Mouse (Mus musculus): ENCODE data around the gene Slc22a21.
A peak's percentile ranks its signal among the peaks of the same experiment; 100 is the strongest.
"Not testable (repeated sequence)": the region's sequence is repeated elsewhere in the genome, so short reads cannot be mapped to it uniquely, and the experiment has no call there.

Slc22a21 gene

DNA sequence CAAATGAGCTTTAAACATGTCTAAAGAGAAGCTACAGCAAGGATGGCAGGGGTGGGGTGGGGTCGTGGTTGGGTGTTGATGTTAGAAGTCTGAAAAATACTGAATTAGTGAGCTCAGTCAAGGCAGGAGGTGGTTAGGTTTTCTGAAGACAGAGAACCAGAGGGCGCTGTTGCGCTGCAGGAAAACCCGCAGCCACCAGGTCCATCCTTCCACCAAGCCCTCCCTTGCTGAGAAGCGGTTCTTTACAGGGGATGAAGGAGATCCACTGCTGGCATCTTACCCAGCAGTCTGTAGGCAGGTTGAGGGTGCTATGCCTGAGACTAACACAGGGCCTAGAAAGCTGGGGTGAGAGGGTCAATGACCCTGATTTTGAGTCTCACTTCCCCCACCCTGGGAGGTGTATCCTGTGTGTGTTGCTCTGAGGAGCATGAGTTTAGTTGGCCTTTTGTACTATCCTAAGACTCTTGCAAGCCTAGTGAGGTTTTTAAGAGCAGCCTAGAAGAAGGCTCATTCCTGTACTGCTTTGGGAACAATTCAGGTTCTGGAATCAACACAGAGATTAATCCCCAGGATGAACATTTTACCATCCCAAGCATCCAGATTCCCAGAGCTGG lies 22.1 kb upstream of the Slc22a21 start:
- peak; percentile 71 for DNase-seq (ENCODE audit: low read depth, low spot score)

DNA sequence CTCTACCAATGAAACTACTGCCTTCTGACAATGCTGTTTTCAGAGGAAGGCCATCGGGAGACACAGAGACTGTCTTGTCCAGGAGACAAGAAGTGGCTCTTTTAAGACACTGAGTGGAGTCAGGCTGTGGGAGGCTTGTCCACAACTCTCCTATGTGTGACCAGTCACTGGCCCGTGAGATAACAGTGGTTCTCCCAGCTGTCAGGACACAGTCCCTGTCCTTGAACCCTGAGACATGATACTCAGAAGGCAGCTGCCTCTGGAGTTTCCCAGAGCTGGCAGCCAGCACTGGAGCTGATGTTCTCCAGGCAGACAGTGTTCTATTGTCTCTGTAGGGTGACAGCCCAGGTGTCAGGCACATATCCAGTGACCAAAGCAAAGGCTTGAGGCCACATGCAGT lies 17.5 kb upstream of the Slc22a21 start:
- no peak for DNase-seq (ENCODE audit: low read depth, low spot score)

DNA sequence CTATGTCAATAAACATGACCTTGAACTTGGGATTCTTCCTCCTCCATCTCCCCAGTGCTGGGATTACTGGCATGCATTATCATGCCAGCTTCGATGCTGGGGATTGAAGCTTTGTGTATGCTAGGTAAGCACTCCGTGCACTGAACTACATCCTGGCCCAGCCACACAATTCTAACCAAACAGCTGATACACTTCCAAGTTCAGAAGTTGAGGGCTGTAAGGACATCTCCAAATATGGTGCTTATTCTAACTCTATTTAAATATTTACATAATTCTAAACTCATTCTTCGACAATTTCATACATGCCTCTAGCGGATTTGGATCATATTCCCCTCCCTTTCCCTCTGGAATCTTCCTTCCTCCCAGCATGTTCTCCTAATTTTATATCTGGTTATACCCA lies 12.1 kb upstream of the Slc22a21 start:
- DNase-seq (ENCODE audit: low read depth, low spot score): no peak

DNA sequence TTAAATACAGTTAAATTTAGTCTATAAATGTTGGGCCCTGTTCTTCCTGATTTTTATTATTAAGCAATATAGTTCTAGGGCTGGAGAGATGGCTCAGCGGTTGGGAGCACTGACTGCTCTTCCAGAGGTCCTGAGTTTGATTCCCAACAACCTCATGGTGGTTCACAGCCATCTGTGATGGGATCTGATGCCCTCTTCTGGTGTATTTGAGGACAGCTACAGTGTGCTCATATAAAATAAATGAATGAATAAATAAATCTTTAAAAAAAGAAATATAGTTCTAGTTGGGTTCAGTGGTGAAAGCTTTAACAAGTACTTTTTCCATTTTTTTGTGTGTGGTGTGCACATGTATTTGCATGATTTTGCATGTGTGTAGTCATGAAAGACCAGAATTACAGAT lies 9.1 kb upstream of the Slc22a21 start:
- DNase-seq (ENCODE audit: low read depth, low spot score): no peak

DNA sequence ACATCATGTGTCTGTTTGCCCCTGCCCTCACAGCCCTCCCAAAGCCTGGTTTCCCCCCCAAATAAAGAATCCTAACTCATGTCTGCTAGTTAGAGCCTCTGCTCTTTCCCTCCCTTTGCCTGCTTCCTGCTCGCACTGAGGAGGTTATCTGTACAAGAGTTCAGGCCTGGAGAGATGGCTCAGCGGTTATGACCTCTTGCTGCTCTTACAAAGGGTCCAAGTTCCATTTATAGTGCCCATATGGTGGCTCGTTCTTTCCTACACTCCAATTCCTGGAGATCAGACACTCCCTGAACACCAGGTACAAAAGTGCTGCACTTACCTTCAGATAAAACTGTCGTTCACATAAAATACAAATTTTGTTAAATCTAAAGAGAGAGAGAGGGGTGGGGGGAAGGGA lies 7.9 kb upstream of the Slc22a21 start:
- no peak for DNase-seq (ENCODE audit: low read depth, low spot score)

DNA sequence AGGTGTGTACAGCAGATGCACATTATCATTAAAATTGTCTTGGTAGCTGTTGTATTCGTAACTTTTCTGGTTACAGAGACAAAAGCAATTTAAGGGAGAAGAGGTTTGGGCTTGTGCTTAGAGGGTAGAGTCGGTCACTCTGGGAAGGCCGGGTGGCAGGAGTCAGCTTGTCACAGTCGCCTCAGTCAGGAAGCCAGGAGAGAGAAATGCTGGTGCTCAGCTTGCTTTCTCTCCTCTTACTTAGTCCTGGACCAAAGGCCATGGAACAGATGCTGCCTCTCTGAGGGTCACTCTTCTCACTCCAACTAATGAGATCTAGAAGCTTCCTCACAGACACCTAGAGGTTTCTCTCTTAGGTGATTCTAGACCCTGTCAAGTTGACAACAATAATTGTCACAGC lies 1.3 kb upstream of the Slc22a21 start:
- no peak for DNase-seq (ENCODE audit: low read depth, low spot score)

DNA sequence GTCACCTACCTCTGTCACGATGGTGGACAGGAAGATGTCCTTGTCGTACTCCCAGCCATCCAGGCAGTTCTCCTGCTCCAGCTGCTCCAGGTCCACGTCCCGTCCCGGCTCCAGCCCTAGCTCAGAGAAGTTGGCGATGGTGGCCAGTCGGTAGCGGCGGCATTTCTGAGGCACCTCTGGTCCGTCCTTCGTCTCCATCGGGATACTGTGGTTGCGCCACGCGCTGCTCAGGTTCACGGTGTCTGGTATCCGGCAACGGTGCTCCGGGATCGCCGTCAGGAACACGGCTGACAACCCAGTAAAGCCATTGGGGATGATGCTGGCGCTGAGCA lies 710 bp downstream of the Slc22a21 start:
- DNase-seq (ENCODE audit: low read depth, low spot score): not testable (repeated sequence)

DNA sequence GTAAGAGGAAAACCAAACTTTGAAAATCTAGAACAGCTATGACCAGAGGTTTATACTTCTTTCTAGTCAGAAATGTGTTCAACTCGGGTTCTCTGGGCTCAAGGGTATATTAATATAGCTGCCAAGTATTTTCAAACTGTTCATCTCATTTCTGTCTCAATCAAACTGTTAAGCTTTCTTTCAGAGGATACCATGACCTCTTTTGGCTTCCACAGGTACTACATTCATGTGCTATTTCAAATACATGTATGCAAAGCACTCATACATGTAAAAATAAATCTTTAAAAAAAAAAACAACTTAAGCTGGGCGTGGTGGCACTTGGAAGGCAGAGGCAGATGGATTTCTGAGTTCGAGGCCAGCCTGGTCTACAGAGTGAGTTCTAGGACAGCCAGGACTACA lies 2.5 kb downstream of the Slc22a21 start:
- DNase-seq (ENCODE audit: low read depth, low spot score): peak; percentile 12

DNA sequence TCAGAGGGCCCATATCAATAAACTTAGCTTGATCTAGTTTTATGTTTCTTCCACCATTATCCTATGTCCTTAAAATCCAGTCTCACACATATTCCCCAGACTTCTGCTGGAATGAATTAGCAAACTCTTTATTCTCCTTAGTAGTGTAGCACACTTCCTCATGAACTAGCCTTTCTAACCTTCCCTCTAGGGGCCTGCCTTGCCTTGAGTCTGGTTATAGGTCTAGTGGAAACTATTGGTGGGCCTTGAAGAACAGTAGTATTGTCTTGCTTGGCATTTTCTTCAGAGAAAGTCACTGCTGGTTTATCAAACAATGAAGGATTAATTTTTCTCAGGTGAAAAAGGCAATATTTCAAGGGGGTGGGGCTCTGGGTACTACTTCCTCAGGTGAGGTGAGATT lies 4.6 kb downstream of the Slc22a21 start:
- no peak for DNase-seq (ENCODE audit: low read depth, low spot score)

DNA sequence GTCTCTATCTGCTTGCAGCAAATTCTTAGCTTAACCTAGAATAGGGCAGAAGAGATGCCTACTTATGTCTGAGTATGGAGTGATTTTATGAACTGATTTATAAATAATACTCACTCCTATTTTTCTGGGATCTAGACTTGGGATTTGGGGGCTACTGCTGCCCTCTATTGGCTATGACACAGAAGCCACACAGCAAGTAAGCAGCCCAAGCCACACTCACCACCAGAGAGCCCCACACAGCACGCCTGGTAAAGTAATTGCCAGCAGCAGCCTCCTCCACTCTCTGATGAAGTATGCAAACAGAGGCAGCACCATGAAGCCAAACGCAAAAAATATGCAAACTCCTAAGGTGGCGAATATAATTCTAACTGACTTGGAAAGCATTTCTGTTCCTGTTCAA lies 21.1 kb downstream of the Slc22a21 start:
- DNase-seq (ENCODE audit: low read depth, low spot score): no peak

DNA sequence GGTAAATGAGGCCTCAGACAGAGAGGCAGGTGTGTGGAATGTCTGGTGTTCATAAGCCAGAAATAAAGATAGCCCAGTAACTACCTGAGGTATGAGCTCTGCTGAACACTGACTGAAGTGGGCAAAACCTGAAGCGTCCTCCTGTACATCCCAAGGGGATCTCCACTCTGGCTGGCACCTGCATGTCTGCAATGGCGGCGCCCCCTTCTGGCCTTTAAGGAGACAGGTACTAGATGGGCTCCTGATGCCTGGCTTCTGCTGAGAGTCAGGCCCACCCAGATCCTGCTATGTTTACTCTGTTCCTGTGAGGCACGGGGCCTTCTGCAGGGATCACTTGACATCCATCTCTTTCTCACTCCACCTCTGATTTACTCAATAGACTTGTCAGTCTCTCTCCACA lies 22.0 kb downstream of the Slc22a21 start:
- DNase-seq (ENCODE audit: low read depth, low spot score): peak; percentile 54

DNA sequence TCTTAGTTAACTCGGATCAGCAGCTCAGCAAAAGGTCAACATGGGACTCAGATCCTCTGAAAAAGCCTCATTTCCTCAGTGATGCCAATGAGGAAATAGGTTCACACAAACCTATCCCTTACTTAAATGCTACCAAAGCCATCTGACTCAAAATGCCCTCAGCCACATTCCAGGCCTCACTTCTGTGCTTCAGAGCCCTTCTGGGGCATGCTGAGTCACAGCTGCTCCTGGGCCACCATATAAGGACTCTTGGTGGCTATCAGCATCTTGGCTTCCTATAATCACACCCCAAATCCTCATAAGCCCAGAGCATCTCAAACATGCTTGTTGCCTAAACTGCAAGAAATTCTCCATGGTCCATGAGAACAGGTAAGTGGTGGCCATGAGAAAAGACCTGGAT lies 23.5 kb downstream of the Slc22a21 start:
- DNase-seq (ENCODE audit: low read depth, low spot score): no peak

DNA sequence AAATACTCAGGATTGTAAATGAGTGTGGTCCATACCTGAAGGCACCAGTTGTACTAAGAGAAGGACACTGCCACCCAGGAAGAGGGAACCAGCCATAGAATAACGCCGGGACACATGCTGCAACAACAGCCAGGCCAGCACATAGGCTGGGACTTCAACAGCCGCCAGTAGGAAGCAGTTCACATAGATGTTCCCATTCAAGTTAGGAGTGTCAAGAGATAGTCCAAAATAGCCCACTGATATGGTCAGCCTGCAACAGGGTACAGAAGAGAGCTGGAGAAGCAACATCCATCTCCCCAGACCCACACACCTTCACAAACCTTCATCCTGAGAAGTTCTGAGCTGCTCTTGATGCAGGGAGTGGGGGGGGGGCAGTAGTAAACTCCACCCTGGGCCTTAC lies 25.5 kb downstream of the Slc22a21 start:
- no peak for DNase-seq (ENCODE audit: low read depth, low spot score)

DNA sequence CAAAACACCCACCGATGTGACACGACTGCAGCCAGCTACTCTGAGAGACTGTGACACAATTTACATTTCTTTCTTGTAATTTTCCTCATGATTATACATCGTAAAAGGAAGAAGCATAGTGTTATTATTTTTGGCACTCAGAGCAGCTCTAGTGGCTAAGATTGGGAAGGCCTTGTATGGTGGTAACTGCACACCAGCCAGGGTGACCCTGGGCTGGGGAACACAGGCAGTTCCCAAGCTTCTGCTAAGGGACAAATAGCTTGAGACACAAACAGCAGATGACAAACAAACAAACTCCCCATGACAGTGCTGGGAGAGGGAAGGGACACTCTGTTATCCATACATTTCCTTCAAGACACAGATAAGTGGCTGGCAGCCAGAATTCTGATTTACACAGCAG lies 30.0 kb downstream of the Slc22a21 start:
- not testable (repeated sequence) for DNase-seq (ENCODE audit: low read depth, low spot score)

DNA sequence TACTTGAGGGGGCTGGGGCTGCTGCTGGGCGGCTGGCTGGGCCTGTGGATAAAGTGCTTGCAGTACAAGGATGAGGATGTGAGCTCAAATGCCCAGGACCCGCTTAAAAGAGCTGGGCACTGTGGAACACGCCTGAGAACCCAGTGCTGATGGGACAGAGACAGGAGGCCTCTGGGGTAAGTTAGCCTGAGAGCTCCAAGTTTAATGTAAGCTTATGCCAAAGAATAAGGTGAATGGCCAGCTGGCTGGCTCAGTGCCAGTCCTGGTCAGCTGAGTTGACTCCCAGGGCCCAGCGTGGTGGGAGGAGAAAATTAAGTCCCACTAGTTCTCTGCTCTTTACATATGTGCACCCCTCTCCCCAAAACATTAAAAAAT lies 48.2 kb downstream of the Slc22a21 start:
- not testable (repeated sequence) for DNase-seq (ENCODE audit: low read depth, low spot score)

DNA sequence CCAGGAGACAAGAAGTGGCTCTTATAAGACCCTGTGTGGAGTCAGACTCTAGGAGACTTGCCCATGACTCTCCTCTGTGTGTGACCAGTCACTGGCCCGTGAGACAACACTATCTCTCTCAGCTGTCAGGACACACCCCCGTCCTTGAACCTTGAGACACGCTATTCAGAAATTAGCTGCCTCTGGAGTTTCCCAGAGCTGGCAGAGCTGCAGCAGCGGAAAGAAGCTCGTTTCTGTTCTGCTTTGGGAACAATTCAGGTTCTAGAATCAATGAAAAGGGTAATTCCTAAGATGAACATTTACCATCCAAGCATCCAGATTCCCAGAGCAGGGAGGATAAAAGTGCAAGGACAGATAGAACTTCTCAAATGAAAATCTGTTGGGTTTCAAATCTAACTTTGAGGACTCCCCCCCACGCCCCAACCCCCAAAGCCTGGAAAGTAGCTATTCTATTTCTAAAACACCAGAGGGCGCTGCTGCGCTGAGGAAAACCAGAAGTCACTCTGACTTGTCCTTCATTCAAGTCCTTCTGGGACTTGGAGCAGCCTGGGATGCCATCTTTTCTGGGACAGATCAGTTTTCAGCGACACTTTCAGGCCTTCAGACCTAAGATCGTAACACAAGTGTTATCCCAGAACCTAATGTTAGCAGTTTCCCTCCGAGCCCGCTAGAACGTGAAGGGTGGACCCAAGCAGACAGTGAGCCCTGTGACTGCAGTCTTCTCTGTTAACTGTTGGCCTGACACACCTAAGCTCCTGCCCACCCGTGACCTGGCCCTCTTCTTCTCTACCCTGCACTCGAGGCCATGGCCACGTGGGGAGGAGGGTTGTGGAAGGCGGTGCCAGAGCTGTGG lies 48.8 kb downstream of the Slc22a21 start:
- DNase-seq (ENCODE audit: low read depth, low spot score): peak; percentile 75

DNA sequence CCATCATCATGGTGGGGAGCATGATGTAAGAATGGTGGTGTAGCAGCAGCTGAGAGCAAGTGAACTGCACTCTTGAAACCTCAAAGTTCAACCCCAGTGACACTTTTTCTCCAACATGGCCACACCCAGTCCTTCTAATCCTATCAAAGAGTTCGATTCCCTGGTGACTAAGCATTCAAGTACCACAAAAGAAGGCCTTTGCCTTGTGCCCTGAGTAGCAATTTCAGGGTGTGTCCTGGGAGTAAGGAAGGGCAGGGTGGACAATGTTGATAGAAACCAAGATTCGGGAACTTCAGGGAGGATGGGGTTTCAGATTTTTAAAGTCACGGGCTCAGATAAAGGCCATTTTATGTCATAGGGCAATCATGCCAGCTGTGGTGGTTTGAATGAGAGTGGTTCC lies 50.4 kb downstream of the Slc22a21 start:
- DNase-seq (ENCODE audit: low read depth, low spot score): no peak

DNA sequence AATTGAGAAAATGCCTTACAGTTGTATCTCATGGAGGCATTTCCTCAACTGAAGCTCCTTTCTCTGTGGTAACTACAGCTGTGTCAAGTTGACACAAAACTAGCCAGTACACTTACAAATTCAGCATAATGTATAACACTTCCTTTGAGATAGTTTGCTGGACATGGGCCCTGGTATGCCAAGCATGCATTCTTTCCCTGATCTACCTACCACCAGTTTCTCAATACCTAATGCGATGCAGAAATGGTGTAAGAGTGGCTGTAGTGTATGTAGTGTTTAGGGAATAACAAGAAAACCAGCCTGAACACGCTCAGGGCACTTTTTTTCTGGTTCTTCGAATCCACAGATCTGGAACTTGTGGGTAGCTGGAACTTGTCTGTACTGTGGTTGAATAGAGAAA lies 51.5 kb downstream of the Slc22a21 start:
- DNase-seq (ENCODE audit: low read depth, low spot score): no peak

DNA sequence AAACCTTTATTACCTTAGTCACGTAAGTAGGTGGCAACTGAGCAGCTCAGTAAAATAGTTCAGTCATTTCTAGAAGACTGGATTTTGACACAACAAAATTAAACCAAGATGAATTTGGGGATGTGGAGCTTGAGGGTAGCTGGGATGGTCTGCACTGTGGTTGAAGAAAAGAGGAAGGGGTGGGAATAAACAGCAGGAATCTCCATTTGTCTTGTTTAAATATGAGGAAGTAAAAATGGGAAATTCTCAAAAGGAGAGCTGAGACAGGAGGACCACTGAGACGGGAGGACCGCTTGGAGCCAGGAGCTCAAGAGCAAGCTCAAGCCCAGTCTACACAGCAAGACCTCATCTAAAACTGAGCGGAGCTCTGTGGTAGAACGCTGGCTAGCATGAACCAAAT lies 53.8 kb downstream of the Slc22a21 start:
- no peak for DNase-seq (ENCODE audit: low read depth, low spot score)

DNA sequence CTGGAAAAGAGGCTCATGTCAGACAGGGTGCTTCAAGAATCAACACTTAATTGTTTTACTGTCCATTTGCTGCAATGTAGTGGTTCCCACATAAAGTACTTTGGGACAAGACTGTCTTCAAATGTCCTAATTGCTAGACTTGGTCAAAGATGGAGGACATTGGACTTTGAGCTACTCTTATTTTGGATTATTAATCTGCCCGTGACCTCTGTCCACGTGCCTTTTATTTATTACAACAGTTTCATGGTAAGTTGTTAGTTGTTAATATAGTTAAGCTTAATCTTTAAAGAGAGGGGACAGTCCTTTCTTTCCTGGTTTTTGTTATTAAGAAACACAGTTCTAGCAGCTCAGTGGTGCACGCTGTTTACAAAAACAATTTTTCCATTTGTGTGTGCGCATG lies 61.3 kb downstream of the Slc22a21 start:
- DNase-seq (ENCODE audit: low read depth, low spot score): no peak

DNA sequence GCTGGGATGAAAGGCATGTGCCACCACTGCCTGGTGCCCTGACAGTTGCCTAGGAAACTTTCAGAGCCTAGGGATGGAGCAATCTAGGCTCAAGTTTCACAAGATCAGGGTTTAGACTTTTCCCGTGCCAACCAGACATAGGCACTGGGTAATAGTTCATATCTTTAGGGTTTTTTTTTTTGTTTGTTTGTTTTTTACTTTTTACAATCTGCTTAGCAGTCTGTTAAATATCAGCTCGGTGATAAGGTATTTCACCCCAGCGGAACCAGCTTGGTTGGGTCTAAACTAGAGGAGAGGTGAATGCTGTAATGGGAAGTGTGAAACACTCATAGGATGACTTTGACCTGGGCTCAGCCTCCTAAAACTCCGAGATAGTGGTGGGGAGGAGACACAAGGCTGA lies 69.1 kb downstream of the Slc22a21 start:
- no peak for DNase-seq (ENCODE audit: low read depth, low spot score)

DNA sequence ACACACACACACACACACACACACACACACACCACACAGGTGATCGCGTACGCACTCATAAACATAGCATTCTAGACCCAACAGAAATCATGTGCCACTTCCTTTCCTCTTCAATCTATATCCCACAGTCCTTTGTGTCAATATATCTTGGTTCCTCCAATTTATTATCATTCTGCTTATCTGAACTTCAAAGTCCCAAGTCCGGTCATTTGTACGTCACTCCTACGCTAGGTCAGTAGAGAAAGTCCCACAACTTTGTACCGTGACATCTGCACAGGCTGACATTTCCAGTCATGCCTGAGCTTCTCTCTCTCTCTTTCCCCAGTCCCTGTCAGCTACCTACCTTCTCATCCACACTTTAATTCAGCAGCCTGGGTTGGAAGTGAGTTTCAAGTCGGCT lies 71.4 kb downstream of the Slc22a21 start:
- no peak for DNase-seq (ENCODE audit: low read depth, low spot score)

DNA sequence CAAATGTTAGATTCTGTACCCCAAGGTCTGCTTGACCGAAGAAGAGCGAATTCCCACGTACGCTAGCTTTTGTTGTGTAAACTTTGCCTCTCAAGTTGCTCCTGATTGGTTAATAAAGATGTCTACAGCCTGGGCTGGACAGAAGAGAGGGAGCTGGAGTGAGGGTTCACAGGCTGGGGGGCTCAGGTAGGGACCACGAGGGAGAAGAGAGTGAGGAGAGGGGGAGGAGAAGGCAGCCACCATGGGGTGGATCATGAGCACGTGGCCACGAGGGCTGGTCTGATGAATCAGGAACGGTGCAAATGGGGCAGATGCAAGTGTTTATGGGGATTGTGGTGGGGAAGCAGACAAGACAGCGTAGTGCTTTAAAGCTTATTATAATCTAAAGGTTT lies 75.6 kb downstream of the Slc22a21 start:
- DNase-seq (ENCODE audit: low read depth, low spot score): no peak
